Mouse (Mus musculus): ENCODE results near the gene Golt1a.

Gene Golt1a

DNA sequence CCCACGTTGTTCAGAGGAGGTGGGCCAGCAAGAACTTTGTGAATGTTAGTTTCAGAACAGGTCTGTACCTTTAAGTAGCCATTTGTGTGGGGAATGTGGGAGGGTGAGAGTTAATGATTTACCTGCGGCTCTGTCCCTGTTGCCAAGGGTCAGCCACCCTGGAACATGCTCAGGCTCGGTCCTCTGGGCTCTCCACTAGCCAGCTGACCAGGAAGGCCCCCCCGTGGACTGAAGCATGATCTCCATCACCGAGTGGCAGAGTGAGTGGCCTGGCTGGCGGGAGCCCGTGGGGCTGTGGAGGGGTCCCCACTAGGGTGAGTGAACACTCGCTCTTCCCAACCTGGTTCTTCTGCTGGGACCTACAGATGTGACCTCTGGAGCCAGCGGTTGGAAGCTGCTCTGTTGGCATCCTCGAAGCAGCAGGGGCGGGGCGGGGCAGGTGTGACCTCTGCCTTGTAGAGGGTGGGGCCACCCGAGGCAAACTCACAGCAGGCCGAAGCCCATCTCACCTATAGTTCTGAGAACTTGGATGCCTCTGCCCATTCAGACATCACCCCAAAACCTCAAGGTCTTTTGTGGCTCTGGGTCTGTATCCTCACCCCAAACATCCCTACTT is at the start of gene Golt1a:
TSS of gene Golt1a (plus strand) at position 149 of the 616 bp plus-strand sequence.
- in situ Hi-C loops (cut with MboI, MseI), result no loop called here

DNA sequence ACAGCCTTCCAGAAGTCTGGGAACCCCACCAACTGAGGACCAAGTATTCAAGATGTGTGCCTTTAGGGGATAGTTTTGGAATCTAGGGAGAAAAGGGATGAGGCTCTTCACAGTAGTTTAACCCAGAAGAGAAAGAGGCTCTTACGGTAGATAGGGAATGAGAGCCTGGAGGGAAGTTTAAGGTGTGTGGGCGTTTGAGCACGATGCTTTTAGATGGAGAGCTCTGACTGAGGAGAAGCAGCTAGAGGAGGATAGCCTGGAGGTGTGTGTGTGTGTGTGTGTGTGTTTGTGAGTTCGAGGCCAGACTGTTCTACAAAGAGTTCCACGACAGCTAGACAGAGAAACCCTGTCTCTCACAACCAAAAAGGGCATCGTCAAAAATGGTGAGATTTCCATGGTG is 47.0 kb upstream of the Golt1a start:
- in situ Hi-C loops (cut with MboI, MseI), result no loop called here

DNA sequence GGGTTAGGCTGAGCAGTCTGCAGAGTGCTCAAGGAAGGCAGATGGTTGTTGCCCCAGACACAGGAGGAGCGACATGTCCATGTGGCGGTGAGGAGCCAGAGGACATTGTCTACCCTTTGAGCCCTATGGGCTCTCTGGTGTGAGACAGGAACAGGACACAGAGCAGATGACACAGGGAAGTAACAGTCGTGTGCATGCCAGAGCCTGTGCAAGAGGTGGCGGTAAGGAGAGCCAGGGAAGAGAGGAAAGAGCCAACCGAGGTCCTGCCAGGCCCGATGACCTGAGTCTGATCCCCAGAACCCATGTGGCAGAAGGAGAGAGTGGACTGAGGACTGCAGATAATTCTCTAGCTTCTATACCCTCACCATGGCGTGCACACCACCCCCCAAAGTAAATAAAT is 46.5 kb upstream of the Golt1a start:
- in situ Hi-C loops (cut with MboI, MseI), result no loop called here

DNA sequence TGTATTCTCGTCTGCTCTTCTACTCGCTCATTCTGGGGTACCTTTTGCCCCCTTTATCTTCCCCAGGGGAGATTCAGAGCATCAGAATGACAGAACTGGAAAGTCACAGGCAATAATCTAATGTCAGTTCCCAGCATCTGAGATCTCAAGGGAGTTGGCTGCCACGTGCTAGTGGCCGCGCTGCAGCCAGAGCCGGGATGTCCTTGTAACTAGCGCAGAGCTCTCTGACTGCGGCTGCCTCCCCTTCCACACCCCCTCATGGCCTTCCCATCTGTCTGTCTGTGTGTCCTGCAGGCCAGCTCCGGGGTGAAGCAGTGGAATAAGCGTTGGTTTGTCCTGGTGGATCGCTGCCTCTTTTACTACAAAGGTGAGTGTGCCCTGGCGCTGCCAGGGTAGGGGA is 45.2 kb upstream of the Golt1a start:
- in situ Hi-C loops (cut with MboI, MseI), result no loop called here

DNA sequence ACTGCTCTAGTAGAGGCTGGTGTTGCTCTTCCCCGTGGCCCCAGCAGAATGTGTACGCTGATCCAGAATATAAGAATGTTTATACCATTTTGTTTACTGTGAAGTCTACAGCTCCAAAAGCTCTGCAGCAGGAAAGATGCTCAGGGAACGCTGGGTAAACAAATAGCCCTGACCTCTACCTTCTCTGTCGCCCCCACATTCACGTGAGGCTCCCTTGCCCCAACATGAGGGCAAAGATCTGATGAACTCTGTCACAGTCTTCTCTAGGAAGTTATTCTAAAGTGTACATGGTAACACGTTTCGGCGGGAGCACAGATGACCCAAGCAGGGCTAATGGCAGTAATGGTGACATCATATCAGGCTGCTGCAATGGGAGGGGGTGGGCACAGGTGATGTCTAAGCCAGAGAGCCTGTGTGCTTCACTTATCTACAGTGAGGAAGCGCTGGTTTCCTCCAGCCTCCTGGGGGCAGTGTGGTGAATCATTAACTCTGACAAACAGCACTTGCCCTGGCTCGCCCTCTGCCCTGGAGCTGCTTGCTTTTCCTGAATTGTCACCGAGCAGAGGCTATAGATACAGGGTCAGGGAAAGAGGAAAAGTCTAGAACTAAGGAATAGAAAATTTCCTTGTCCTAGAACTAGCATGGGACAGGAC is 44.4 kb upstream of the Golt1a start:
- in situ Hi-C loops (cut with MboI, MseI), result no loop called here

DNA sequence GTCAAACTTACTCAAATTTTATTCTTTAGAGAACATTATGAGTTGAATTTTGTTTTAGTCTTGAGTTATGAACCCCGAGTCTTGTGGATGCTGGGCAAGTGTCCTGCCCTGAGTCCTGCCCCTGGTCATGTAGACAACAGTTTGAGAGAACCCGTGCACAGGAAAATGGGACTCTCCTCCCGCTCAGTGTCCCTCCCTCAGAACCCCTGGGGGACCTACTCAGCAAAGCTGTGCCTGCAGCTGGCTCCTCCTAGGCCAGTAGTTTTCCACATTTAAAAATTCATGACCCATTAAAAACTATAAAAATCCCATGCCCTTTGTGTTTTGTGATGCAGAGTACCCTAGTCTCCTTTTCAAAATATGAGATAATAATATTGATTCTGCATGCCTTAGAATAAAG is 42.5 kb upstream of the Golt1a start:
- in situ Hi-C loops (cut with MboI, MseI), result no loop called here

DNA sequence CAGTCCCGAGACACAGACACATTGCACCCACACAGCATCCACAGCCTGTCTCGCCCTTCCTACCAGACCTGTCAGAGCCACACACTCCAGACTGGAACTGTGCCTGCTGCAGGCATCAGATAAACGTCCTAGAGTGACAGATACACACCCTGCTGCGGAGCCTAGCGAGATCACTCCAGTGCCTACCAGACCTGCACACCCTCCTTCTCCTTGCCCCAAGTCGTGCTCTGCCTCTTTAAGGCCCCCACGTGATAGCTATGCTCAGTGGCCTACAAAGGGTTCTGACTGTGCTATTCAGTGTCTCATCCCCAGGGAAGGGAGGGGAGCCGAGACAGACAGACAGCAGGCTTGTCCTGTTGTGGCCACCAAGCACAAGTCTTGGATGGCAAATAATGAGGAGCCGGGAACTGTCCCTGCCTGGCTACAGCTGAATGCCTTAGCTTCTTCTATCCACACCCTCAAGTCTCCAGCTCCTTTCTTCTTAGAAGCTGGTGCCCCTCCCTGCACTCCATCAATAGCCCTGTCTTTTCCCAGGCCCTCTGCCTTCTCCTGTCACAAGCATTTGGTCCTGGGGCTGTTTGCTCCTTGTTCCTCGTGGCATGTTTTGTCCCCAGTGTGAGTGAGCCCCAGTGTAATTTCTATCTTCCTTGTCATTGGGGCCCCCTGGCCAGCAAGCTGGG is 41.6 kb upstream of the Golt1a start:
- in situ Hi-C loops (cut with MboI, MseI), result no loop called here

DNA sequence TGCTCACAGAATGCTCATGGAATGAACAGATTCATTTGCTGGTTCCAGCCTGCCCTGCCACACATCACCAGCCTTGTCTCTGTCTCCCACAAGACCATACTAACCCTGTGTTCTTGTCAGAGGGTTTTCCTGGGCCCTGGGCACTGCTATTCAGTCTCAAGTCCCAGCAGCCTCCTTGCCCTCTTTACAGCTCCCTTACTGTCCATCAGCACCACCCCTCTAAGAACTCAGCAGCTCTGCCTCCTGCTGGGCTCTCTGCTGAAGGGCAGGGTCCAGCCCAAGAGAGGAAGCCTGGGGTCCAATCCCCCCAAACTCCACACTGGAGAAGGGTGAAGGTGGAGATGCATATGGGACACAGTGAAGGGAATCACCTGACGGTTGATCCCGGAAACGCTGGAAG is 41.1 kb upstream of the Golt1a start:
- in situ Hi-C loops (cut with MboI, MseI), result no loop called here

DNA sequence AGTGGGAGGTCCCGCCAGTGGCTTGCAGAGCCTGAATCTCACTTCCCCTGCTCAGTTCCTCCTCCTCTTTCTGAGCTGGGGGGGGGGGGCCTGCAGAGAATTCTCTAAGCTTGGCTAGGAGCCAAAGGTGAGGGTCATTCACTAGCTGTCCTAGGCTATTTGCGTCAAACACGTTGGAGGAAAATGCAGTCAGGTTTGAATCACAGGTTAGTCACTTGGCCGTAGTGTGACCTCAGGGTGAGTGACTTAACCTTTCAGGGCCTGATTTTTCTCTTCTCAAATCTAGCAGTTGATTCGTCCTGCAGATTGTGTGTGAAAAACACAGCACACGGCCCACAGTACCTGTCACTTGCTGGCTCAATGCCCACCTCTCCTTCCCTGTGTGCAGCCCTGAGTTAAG is 39.3 kb upstream of the Golt1a start:
- in situ Hi-C loops (cut with MboI, MseI), result no loop called here

DNA sequence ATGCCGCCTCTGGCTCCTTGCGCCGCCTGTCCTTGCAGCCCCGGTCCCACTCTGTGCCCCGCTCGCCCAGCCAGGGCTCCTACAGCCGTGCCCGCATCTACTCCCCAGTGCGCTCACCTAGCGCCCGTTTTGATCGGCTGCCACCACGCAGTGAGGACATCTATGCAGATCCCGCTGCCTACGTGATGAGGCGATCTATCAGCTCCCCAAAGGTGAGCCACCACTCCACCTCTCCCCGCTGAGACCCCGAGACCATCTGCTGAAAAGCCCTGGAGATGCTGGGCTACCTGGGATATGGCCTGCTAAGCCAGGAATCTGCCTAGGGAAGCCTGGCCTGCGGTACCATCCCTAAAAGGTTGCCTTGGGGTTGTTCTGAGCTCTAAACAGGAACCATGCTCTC is 35.4 kb upstream of the Golt1a start:
- in situ Hi-C loops (cut with MboI, MseI), result no loop called here

DNA sequence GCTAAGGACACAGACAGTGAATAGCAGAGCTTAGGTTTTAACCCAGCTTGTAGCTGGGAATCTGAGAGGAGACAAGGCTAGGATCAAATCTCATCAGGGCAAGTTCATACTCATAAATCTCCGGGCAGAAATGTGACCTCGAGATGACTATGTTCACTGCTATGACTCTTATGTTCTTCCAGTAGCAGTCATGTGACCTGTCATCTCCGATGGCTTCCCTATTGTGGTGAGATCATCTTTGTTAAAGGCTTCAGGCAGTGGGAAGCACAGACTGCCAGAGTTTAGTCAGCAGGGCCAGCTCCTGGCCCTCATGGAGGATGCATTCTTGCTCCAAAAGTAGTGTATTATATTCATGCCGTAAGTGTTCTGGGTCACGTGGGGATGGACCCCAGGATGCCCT is 32.6 kb upstream of the Golt1a start:
- in situ Hi-C loops (cut with MboI, MseI), result no loop called here

DNA sequence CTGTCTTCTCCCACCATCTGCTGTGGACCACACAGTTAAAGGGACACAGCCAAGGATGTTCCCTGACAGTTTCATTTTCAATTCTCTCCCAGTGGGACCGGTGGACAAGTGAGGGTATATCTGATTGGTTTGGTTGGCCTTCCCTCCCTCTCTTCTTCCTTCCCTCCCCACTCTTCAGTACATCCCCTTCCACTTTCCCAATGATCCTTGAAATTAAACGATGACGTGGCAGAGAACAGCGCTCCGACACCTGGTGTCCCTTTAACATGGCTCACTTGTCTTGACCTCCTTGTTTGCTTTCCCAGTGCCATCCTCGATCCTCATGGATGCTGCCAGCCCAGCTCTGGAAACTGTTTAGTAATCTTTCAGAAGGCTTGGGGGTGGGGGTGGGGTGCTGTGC is 31.1 kb upstream of the Golt1a start:
- in situ Hi-C loops (cut with MboI, MseI), result no loop called here

DNA sequence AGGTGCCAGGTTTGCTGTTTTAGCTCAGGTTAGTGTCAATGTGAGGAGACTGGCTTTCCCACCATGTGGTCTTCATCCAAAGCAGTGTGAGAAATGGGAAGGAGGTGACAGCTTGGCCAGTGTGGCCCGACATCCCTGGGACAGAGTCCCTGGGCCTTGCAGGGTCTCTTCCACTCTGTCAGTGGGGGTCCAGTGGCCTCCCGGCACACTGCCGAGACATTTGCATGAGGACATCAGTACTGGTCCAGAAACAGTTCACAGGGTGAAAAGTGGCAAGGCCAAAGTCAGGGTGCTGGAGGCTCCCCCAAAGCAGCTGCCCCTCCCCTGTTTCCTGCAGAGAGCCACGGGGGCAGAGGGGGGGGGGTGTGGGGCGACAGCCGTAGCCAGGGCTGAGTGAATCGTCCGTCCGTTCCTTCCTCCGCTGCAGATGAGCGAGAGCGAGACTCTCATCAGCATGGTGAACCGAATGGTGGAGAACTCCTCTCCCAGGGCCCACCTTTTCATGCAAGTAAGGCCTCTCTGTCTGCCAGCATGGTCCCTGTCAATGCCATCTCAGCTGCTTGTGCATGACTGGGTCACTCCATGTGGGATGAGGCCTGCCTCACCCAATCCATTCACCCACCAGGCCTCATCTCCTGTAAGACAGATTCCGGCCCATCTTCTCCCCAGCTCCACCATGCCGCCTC is 30.5 kb upstream of the Golt1a start:
- in situ Hi-C loops (cut with MboI, MseI), result no loop called here

DNA sequence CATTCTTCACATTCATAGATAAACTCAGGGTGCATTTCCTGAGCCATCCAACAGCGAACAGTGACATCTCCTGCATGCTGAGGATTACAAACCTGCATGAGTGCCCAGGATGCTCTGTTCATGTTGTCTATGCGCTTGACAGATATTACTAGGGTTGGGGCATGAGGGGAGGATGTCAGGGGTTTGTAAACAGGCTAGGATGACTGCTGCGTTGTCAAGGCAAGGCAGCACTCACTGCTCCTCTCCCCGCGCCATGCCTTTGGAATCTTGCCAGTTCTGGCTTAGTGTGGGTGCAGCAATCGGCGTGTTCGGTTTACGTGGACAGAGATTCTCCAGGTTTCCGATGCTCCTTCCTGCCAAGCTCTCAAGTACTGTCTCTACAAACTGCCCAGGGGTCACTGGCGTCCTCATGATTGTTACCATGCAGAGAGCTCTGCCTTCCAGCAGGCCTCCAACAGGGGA is 29.9 kb upstream of the Golt1a start:
- in situ Hi-C loops (cut with MboI, MseI), result no loop called here

DNA sequence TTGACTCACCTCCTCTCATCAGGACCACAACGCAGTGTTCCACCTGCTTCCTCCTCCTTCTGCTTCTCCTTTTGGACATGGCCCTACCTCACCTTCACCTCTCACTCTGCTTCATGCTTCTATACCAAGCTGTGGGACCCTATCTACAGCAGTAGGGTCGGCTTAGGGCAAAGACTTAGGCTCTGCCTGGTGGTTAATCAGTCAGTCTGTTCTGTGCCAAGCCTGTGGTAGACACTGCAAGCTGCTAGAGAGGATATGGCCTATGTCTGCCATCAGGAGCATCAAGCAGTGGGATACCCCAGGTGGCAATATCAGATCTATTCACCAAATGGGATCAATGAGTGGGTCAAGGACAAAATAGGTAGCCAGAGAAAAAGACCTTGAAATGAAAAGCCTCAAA is 29.1 kb upstream of the Golt1a start:
- in situ Hi-C loops (cut with MboI, MseI), result no loop called here

DNA sequence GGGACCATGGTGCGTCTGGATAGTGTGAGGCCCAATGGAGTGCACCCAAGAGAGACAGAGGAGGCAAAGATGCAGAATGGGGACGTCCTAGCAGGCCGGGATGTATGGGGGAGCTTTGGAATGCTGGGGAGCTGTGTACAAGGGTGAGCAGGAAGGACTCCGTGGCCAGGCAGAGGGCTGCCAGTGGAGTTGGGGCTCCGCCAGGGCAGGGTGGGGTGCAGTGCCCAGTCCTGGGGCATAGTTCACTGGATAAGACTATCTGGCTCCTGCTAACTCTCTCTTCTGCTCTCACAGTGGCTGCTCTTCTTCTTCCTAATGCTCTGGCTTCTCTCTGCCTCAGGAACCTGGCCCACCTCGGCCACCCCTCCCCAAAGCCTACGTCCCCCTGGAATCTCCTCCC is 23.7 kb upstream of the Golt1a start:
- in situ Hi-C loops (cut with MboI, MseI), result no loop called here

DNA sequence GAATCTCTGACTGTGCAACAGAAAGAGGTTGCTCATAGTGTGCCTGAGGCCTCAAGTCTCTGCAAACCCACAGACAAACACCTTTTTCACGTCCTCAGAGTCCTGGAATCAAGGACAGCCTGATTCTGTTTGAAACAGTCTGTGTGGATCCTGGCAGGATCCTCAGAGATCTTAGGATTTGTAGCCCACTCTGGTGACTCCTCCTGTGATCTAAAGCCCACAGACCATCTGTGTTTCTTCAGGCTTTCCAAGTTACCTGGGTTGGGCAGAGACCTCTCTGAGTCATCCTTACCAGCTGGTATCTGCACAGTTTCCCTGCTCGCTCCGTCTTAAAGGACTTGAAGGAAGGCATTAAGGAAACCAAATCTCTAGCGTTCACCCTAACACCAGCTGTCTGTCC is 22.5 kb upstream of the Golt1a start:
- in situ Hi-C loops (cut with MboI, MseI), result no loop called here

DNA sequence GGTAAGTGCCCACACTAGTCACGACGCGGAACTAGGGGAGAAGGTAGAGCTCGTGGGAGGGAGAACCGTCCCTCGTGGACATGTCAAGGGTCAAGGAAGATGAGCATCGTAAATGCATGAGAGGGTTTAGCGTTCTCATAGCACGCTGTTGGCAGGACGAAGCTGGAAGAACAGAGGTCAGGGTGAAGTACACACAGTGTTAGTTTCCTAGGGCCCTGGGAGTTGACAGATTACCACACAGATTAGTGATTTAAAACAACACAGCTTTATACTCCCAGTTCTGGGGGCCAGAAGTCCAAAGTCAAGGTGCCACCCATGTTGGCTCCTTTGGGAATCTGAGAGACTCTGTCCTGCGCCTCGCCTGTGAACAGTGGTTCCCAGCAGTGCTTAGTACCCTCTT is 21.7 kb upstream of the Golt1a start:
- in situ Hi-C loops (cut with MboI, MseI), result no loop called here

DNA sequence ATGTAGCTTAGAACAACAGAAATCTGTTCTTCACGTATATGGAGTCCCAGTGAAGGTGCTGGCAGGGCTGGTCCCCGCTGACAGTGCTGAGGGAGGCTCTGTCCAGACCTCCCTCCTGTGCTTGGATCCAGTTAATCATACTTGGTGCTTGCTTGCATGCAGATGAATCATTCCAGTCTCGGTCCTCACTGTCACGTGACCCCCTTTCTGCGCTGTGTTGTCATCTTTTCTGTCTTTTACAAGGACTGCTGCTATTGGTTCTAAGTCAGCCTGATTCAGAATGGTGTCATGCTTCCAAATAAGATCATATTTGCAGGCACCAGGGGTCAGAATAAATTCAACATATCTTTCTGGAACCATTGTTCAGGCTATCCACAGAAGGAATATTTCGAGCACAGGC is 17.7 kb upstream of the Golt1a start:
- in situ Hi-C loops (cut with MboI, MseI), result no loop called here

DNA sequence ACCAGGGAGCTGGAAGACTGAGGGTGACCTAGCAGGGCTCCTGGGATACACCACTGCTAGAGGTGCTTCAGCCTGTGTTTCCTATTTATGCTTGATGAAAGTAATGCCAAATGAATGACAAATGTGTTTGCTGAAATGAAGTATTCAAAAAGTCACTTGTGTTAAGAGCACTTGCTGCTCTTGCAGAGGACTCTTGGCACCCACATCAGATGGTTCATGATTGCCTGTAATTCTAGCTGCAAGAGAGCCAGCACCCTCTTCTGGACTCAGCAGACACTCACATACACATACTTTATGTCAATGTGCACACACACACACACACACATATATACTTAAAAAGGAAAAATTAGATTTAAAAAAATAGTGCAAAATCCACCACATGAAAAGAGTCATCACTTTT is 17.0 kb upstream of the Golt1a start:
- in situ Hi-C loops (cut with MboI, MseI), result no loop called here

DNA sequence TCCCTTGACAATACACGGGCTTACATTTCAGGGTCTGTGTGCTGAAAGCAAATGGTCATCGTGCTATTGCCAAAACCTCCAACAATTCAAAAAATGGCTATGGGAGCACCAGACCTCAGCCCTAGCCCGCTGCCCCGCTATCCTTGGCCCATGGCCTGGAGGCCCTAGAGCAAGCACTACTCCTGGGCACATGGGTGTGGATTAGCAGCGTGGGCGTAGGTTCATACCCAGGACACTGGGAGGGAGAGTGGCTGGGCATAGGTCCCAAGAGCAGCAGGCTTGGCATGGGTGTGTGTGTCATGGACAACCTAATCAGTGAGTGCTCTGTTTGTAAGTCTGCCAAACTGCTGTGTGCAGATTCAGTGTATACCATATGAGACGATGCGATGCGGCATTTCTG is 13.2 kb upstream of the Golt1a start:
- in situ Hi-C loops (cut with MboI, MseI), result no loop called here

DNA sequence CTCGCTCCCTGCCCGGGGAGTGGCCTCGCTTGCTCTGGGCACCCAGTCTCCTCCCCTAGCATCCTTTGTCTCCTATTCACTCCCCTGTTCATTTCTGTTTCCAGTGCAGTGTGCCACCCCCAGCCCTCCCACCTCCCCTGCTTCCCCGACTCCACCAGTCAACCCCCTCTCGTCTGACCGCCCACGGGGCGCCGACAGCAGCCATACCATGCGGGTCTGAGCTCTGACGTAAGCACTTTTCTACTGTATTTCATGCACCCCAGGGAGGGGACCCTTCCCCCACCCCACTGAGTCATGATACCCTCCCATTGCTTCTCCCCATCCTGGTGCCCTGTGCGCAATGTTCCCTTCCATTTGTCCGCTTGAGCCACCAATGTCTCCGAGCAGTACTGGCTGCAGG is 10.8 kb upstream of the Golt1a start:
- in situ Hi-C loops (cut with MboI, MseI), result no loop called here

DNA sequence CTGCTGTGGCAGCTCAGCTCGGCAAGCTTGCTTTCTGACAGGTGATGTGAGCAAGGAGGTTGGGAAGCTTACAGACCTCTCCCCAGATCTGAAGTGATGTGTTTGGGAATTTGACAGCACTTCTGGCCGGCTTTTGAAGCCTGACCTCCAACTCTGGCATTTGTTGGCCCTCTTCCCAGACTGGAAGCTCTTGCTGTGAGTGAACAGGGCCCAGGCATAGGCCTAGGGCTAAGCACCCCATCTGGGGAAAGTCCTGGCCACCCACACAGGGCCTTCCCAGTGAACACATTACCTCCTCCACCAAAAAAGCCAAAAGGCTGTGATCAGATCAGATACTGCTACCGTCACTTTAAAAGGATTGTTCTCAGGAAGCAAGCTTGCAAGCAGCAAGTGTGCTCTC is 7.1 kb upstream of the Golt1a start:
- in situ Hi-C loops (cut with MboI, MseI), result no loop called here

All from T-helper 2 cell (primary cell).